Mouse (Mus musculus): ENCODE results near the gene Gm21903.
"Not testable (repeated sequence)": the region's sequence is repeated elsewhere in the genome, so short reads cannot be mapped to it uniquely, and the experiment has no call there.

Gm21903 gene

GRCm38 (mm10) chr17:39043241-39043640 is at the start of gene Gm21903:
Gene Gm21903, minus strand, starts transcription at chr17:39043341.
- in situ Hi-C loops (cut with MboI; ENCODE audit: low pct_unique_long_range_greater_than_20kb in 1 of 2, low sequenced_read_pairs in 2 of 2, unreplicated experiment in 1 of 2) = no loop called here

- in situ Hi-C loops (cut with MboI; ENCODE audit: low pct_unique_long_range_greater_than_20kb in 1 of 2, low sequenced_read_pairs in 2 of 2, unreplicated experiment in 1 of 2) = no loop called here
These were observed 33.8 kb upstream of the Gm21903 start, which contains the start of gene Esp23 for GRCm38 (mm10) chr17:39076937-39077336. Gene Esp23, minus strand, starts transcription at chr17:39077037.

- in situ Hi-C loops (cut with MboI; ENCODE audit: low pct_unique_long_range_greater_than_20kb in 1 of 2, low sequenced_read_pairs in 2 of 2, unreplicated experiment in 1 of 2) = no loop called here
These were observed 20.5 kb upstream of the Gm21903 start for GRCm38 (mm10) chr17:39063641-39064040.

- in situ Hi-C loops (cut with MboI; ENCODE audit: low pct_unique_long_range_greater_than_20kb in 1 of 2, low sequenced_read_pairs in 2 of 2, unreplicated experiment in 1 of 2) = not testable (repeated sequence)
These were observed 6.7 kb downstream of the Gm21903 start, which contains the start of gene Esp24 for GRCm38 (mm10) chr17:39036395-39036794. Gene Esp24, plus strand, starts transcription at chr17:39036695.

GRCm38 (mm10) chr17:39017184-39017583 is 26.0 kb downstream of the Gm21903 start:
- in situ Hi-C loops (cut with MboI; ENCODE audit: low pct_unique_long_range_greater_than_20kb in 1 of 2, low sequenced_read_pairs in 2 of 2, unreplicated experiment in 1 of 2) = no loop called here

- in situ Hi-C loops (cut with MboI; ENCODE audit: low pct_unique_long_range_greater_than_20kb in 1 of 2, low sequenced_read_pairs in 2 of 2, unreplicated experiment in 1 of 2) = no loop called here
These were observed 32.2 kb downstream of the Gm21903 start for GRCm38 (mm10) chr17:39010675-39011638.

GRCm38 (mm10) chr17:39009846-39010245 is 33.3 kb downstream of the Gm21903 start:
- in situ Hi-C loops (cut with MboI; ENCODE audit: low pct_unique_long_range_greater_than_20kb in 1 of 2, low sequenced_read_pairs in 2 of 2, unreplicated experiment in 1 of 2) = no loop called here
